Mouse (Mus musculus): Measurements from ENCODE around the gene Phyhipl.
A peak's percentile ranks its signal among the peaks of the same experiment; 100 is the strongest.

Gene Phyhipl

GRCm38 (mm10) chr10:70635261-70635660 is 20.5 kb downstream of the Phyhipl start:
- no peak for DNase-seq (ENCODE audit: low read depth)

DNA sequence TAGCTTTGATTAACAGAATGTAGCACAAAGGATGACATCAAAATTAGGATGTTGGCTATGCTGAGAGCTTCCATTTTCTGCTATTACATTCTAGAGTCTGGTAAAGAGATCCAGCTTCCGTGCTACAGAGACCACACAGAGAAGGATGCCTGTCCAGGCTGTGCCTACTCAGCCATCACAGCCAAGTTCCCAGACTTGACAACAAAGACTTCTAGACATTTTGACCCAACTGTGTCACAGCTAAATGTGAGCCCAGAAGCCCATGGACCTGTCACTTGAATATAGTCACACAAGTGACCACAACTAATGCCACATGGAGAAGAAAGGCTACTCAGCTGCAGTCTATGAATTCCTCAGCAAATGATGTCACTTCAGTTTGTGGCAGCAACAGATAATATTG is 24.6 kb downstream of the Phyhipl start:
- no peak for DNase-seq (ENCODE audit: low read depth)

- DNase-seq (ENCODE audit: low read depth) = no peak
Measured at GRCm38 (mm10) chr10:70623461-70623860, 32.3 kb downstream of the Phyhipl start.

- DNase-seq (ENCODE audit: low read depth) = no peak
Measured at GRCm38 (mm10) chr10:70616377-70616776, 39.4 kb downstream of the Phyhipl start.

DNA sequence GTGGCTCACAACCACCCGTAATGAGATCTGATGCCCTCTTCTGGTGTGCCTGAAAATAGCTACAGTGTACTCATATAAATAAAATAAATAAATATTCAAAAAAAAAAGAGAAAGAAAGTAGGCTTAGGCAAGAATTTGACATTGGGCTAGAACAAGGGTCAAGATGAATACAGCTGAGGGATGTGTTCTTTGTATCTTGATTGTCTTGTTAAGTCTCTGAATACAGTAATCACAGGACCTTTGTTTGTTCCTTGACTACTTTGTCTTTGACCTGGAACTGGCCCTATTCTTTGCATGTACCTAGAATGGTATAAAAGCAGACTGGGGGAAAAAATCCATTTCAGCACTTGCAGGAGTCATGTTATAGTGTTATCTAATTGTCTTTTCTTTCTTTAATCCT is 44.1 kb downstream of the Phyhipl start:
- no peak for DNase-seq (ENCODE audit: low read depth)

GRCm38 (mm10) chr10:70599925-70600305 is 55.9 kb downstream of the Phyhipl start:
- no peak for DNase-seq (ENCODE audit: low read depth)

- DNase-seq (ENCODE audit: low read depth) = no peak
Measured at GRCm38 (mm10) chr10:70599126-70599924, 56.4 kb downstream of the Phyhipl start.

DNA sequence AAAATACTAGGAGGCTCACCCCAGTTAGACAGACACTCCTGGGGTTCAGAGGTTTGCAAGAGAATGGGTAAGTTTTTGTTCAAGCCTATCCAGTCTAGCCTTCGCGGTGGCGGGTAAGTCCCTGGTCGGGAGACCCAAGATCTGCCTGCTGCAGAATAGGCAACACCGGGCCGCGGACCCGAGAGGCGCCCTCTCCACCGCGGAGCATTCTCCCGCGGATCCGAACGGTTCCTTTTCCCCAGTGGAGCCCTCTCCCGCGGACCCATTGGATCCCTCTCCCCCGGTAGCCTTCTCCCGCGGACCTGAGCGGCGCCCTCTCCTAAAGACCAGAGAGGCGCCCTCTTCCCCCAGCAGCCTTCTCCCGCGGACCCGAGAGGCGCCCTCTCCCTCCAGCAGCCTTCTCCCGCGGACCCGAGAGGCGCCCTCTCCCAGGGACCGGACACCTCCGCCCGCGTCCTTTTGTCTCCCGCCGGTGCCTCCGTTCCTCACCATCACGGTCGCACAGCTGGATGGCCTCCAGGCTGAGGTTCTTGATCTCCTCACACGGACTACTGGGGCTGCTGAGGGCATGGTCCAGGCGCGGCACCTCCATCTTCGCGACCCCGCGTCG is 57.1 kb downstream of the Phyhipl start:
- DNase-seq (ENCODE audit: low read depth) = no peak

- DNase-seq (ENCODE audit: low read depth) = peak; percentile 8
Measured at GRCm38 (mm10) chr10:70598081-70598515, 57.7 kb downstream of the Phyhipl start.

GRCm38 (mm10) chr10:70594007-70594406 is 61.8 kb downstream of the Phyhipl start:
- DNase-seq (ENCODE audit: low read depth) = no peak

- DNase-seq (ENCODE audit: low read depth) = no peak
Measured at GRCm38 (mm10) chr10:70586876-70587405, 68.8 kb downstream of the Phyhipl start.

DNA sequence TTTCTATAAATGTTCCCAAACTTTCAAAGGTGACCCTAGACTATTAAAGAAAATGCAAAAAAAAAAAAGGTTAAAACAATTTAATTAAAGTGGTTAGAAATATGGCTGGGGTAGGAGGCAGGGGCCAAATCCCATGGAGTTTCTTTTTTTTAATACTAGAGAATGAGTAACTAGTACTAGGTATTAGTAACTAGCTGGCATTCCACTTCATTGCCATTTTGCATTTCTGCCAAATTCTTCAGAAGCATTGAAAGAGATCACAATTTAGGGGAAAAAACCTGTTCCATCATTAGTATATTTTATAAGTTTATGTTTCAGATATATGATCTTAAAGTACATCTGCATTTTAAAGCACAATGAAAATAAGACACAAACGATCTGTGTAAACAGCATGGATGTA is 71.6 kb downstream of the Phyhipl start:
- DNase-seq (ENCODE audit: low read depth) = no peak

- DNase-seq (ENCODE audit: low read depth) = no peak
Measured at GRCm38 (mm10) chr10:70581556-70582211, 74.1 kb downstream of the Phyhipl start.

DNA sequence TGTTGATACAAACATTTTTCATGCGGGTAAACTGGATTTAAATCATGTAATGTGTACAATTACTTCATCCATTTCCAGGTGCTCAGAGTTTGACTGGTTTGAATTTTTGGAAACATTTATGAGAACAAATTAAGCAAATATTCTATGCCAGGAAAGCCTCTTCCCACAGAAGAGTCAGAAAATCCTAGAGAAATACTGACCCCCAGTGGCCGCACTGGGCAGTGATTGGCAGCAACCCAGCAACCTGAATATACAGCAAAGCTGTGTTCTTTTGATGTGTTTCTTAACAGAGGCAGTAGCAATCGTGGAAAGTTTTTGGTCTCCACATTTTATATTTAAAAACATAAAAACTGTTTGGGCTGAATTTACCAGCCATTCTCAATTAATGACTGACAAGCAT is 92.1 kb downstream of the Phyhipl start:
- DNase-seq (ENCODE audit: low read depth) = peak; percentile 53

GRCm38 (mm10) chr10:70552531-70552930 is 103.2 kb downstream of the Phyhipl start:
- no peak for DNase-seq (ENCODE audit: low read depth)

DNA sequence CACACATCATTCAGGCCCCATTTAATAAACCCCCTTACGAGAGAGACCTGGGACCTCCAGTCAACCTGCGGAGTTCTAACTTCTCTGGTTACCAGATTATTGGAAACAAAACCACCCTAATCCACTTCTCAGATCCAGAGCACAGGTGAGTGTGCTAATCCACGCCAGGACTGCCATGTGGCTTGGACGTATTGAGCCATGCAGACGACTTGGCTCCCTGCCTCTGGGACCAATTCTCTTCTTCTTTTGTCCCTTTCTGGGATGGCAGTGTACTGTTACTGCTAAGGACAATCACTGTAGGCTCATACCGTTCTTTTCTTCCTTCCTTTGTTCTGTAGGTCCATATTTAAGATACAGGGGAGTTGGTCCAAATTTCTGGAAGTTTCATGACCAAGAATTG is 112.9 kb downstream of the Phyhipl start:
- DNase-seq (ENCODE audit: low read depth) = no peak

DNA sequence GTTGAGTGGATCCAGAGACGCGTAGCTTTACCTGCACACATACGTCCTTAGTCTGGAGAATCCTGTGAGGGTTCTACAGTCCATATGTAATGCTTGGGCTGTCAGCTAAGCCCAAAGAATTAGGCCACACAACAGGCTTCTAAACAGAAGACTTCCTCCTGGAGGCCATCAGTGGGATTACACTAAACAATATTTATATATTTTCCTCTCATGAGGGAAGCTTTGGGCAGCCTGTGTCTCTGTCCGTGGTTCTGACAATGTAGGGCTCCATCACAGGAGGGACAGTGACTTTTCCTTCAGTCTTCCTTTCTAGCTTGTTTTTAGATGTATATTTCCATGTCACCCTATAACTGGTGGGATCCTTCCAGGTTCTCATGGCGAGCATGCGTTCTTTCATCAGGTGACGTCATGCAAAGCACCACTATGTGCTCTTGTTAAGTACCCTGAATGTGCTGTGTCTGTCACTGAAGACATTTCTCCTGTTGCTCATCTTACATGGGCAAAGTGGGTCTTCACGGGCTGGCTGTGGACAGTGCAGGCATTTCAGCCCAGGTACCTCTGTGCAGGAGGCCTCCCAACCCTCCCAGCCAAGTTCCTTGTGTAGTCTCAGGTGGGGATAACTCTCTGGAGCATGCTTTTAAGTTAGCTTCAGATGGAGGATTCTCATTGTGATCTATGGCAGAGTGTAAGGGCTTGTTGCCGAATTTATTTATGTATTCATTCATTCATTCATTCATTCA is 115.1 kb downstream of the Phyhipl start:
- peak; percentile 21 for DNase-seq (ENCODE audit: low read depth)

- DNase-seq (ENCODE audit: low read depth) = no peak
Measured at GRCm38 (mm10) chr10:70539251-70539650, 116.5 kb downstream of the Phyhipl start.

GRCm38 (mm10) chr10:70537694-70538093 is 118.1 kb downstream of the Phyhipl start:
- DNase-seq (ENCODE audit: low read depth) = no peak

GRCm38 (mm10) chr10:70535401-70535800 is 120.4 kb downstream of the Phyhipl start:
- DNase-seq (ENCODE audit: low read depth) = no peak

GRCm38 (mm10) chr10:70534571-70534970 is 121.2 kb downstream of the Phyhipl start:
- DNase-seq (ENCODE audit: low read depth) = no peak

DNA sequence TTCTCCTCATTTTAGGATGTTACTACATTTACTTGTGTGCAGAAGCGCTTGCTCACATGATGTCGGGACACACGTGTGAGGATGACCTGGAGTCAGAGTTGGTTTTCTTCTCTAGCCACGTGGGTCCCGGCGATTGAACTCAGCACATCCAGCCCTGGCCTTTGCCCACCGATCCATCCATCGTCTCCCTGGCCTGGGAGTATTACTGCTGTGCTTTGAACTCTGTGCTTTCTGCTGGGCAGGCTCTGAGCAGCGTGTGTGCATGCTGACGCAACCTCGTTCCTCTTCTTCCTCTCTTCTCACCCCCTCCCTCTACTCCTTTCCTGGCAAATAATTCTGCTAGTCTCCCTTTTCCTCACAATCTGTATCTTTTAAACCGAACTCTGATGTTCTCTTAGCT is 121.8 kb downstream of the Phyhipl start:
- DNase-seq (ENCODE audit: low read depth) = no peak

Measured in fibroblast of lung, adult 2 months (primary cell).